Mouse (Mus musculus) c-Kit-positive CD71-positive TER-119-negative erythroid progenitor cells, embryonic 14.5 days (primary cell): Measurements from ENCODE around the gene Krt24.

Source experiments
- DNase-seq: peaks from one replicate; pipeline ENCODE4 v3.0.0-alpha.2; 2013; ENCODE audit warnings: low read depth

Krt24 gene

GRCm38 (mm10) chr11:99284833-99285312 is at the start of gene Krt24:
Krt24 (minus strand) TSS chr11:99285262.
- no peak for DNase-seq

GRCm38 (mm10) chr11:99333426-99333825 is 48.4 kb upstream of the Krt24 start:
- no peak for DNase-seq

- DNase-seq: no peak
Measured at GRCm38 (mm10) chr11:99329655-99330054, 44.6 kb upstream of the Krt24 start.

GRCm38 (mm10) chr11:99322851-99323250 is 37.8 kb upstream of the Krt24 start, which contains the start of gene Krt25:
Krt25 (minus strand) TSS chr11:99322951.
- DNase-seq: no peak

GRCm38 (mm10) chr11:99321094-99321493 is 36.0 kb upstream of the Krt24 start:
- DNase-seq: no peak

- DNase-seq: no peak
Measured at GRCm38 (mm10) chr11:99319127-99319526, 34.1 kb upstream of the Krt24 start.

GRCm38 (mm10) chr11:99316543-99316942 is 31.5 kb upstream of the Krt24 start:
- no peak for DNase-seq

- no peak for DNase-seq
Measured at GRCm38 (mm10) chr11:99314594-99314993, 29.5 kb upstream of the Krt24 start.

- DNase-seq: peak; percentile 23
Measured at GRCm38 (mm10) chr11:99310882-99311281, 25.8 kb upstream of the Krt24 start.

- peak; percentile 22 for DNase-seq
Measured at GRCm38 (mm10) chr11:99307579-99307978, 22.5 kb upstream of the Krt24 start.

GRCm38 (mm10) chr11:99295039-99295438 is 10.0 kb upstream of the Krt24 start:
- no peak for DNase-seq

- no peak for DNase-seq
Measured at GRCm38 (mm10) chr11:99292846-99293245, 7.8 kb upstream of the Krt24 start.

GRCm38 (mm10) chr11:99284011-99284410 is 1.1 kb downstream of the Krt24 start:
- no peak for DNase-seq

- DNase-seq: no peak
Measured at GRCm38 (mm10) chr11:99283334-99283733, 1.7 kb downstream of the Krt24 start.

- no peak for DNase-seq
Measured at GRCm38 (mm10) chr11:99281116-99281515, 3.9 kb downstream of the Krt24 start.

- no peak for DNase-seq
Measured at GRCm38 (mm10) chr11:99279986-99280385, 5.1 kb downstream of the Krt24 start.

GRCm38 (mm10) chr11:99276786-99277185 is 8.3 kb downstream of the Krt24 start:
- DNase-seq: no peak

- no peak for DNase-seq
Measured at GRCm38 (mm10) chr11:99275624-99276023, 9.4 kb downstream of the Krt24 start.

- no peak for DNase-seq
Measured at GRCm38 (mm10) chr11:99272721-99273120, 12.3 kb downstream of the Krt24 start.

- no peak for DNase-seq
Measured at GRCm38 (mm10) chr11:99269192-99269591, 15.9 kb downstream of the Krt24 start.

- no peak for DNase-seq
Measured at GRCm38 (mm10) chr11:99265796-99266195, 19.3 kb downstream of the Krt24 start.

GRCm38 (mm10) chr11:99265220-99265619 is 19.8 kb downstream of the Krt24 start:
- DNase-seq: no peak

- DNase-seq: no peak
Measured at GRCm38 (mm10) chr11:99256213-99256612, 28.8 kb downstream of the Krt24 start.

GRCm38 (mm10) chr11:99255316-99255715 is 29.7 kb downstream of the Krt24 start:
- no peak for DNase-seq

GRCm38 (mm10) chr11:99253893-99254292 is 31.2 kb downstream of the Krt24 start:
- DNase-seq: no peak
